In the genomic region with DNA sequence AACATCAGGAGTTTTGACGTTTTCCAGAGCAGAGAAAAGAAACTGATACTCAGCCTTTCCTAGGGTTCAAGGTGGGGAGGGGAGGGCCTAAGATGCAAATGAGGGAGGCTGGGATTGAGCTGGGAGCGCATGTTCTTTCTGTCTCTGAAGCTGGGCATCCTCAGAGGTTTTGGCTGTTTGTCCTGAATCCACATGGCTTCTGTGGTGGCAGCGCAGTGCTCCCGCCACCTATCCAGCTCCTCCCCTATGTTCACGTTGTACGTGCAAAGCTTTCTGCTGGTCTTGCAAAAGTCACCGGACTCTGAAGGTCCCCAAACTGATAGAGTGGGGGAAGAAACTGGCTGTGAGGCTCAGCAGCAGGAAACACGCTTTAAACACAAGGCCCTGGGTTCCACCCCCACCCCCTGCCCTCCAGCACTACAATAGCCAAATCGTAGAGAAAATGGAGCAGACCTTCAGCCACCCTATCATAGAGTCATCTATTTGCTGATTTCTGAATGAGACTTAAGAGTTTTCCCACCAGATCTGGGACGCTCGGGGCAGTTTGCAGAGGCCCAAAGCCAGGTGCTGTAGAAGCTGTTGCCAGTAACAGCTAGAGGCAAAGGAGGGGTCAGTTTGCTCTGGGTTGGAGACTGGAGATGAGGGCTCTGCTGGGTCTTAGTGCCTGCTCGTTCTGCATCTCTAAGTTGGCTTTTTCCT, we compare ENCODE assay signal across 8 mouse cellular contexts. TPM values are rescaled to one million over a fixed set of nuclear protein-coding genes. Genes with fewer than 3 reads are reported as not detected.
DNase-seq lines count a peak whose midpoint lies in the region; ATAC-seq and TF ChIP-seq lines count a peak whose summit lies in the region.

No protein-coding gene starts in this region.

- peak overlapping the region; percentile 67 for H3K4me2 ChIP-seq in intestine, postnatal 0 days (replicated peaks; ENCODE audit: low read depth)
- peak overlapping the region; percentile 51 for H3K4me2 ChIP-seq in limb, embryonic 14.5 days (replicated peaks; ENCODE audit: low read depth, low read length, severe bottlenecking)
- H3K4me2 ChIP-seq in midbrain, embryonic 12.5 days (replicated peaks) = peak overlapping the region; percentile 52

- WGBS in intestine, postnatal 0 days = 5% methylated on average over 12 of the region's 12 CpGs
- WGBS in limb, embryonic 14.5 days = 1% methylated on average over 12 of the region's 12 CpGs
- under 1% methylated on average over 12 of the region's 12 CpGs for WGBS in midbrain, embryonic 12.5 days

- peak overlapping the region; percentile 65 for H3K4me3 ChIP-seq in gastrocnemius, adult 2 months
- peak overlapping the region; percentile 21; the same call in 1 of the 2 replicates for H3K4me3 ChIP-seq in intestine, postnatal 0 days (ENCODE audit: low read depth, low read length)
- H3K4me3 ChIP-seq in limb, embryonic 14.5 days (replicated peaks; ENCODE audit: low read length) = peak overlapping the region; percentile 23
- peak overlapping the region; percentile 31 for H3K4me3 ChIP-seq in midbrain, embryonic 12.5 days

- DNase-seq in gastrocnemius, adult 2 months = peak; percentile 52
- no peak for DNase-seq in gastrocnemius, adult 18-20 months (ENCODE audit: low spot score)
- DNase-seq in cerebellum, postnatal 10 days = peak; percentile 77 to 79
- peak; percentile 43 for DNase-seq in gastrocnemius, postnatal 25 days
- peak; percentile 86 for DNase-seq in limb, embryonic 14.5 days (ENCODE audit: low spot score)
- DNase-seq in thymus, postnatal 14 days = peak; percentile 19

- no peaks in the 10 kb centered on the region for H3K9me3 ChIP-seq in intestine, postnatal 0 days (ENCODE audit: control insufficient read depth)
- no peaks in the 10 kb centered on the region for H3K9me3 ChIP-seq in limb, embryonic 14.5 days (ENCODE audit: control insufficient read depth, low read length)
- no peaks in the 10 kb centered on the region for H3K9me3 ChIP-seq in midbrain, embryonic 12.5 days

- no peak for TF ChIP-seq POLR2A in limb, embryonic 14.5 days (IDR thresholded peaks at IDR 0.05; ENCODE audit: borderline replicate concordance, extremely low read depth, insufficient read depth, insufficient read length)

- no peaks in the 10 kb centered on the region for H3K27me3 ChIP-seq in intestine, postnatal 0 days (replicated peaks; ENCODE audit: control insufficient read depth, insufficient read depth, low read length)
- H3K27me3 ChIP-seq in limb, embryonic 14.5 days (ENCODE audit: control insufficient read depth, insufficient read depth, low read length) = no peaks in the 10 kb centered on the region
- H3K27me3 ChIP-seq in midbrain, embryonic 12.5 days = no peaks in the 10 kb centered on the region

- H3K27ac ChIP-seq in gastrocnemius, adult 2 months = peak overlapping the region; percentile 66
- peak overlapping the region; percentile 58; the same call in 1 of the 2 replicates for H3K27ac ChIP-seq in intestine, postnatal 0 days (ENCODE audit: low read depth, low read length)
- peak overlapping the region; percentile 68 for H3K27ac ChIP-seq in limb, embryonic 14.5 days (replicated peaks; ENCODE audit: low read depth, low read length)
- H3K27ac ChIP-seq in midbrain, embryonic 12.5 days (replicated peaks) = peak overlapping the region; percentile 43

- no peaks in the 10 kb centered on the region for H3K36me3 ChIP-seq in intestine, postnatal 0 days (ENCODE audit: control insufficient read depth, insufficient read depth)
- H3K36me3 ChIP-seq in limb, embryonic 14.5 days (ENCODE audit: control insufficient read depth, insufficient read depth, low read length) = no peaks in the 10 kb centered on the region
- no peaks in the 10 kb centered on the region for H3K36me3 ChIP-seq in midbrain, embryonic 12.5 days

- peaks cover 13% of the 10 kb centered on the region; the same call in 1 of the 2 replicates for H3K4me1 ChIP-seq in intestine, postnatal 0 days (replicated peaks; ENCODE audit: control insufficient read depth, insufficient read depth, low read length)
- peaks cover 38% of the 10 kb centered on the region for H3K4me1 ChIP-seq in limb, embryonic 14.5 days (ENCODE audit: control insufficient read depth, insufficient read depth, low read length)
- peaks cover 14% of the 10 kb centered on the region for H3K4me1 ChIP-seq in midbrain, embryonic 12.5 days

- intact Hi-C loops in gastrocnemius, adult 2 months (cut with DNase I) = no loop called here

- no peak overlapping the region for H3K9ac ChIP-seq in intestine, postnatal 0 days (ENCODE audit: low read depth, low read length)
- H3K9ac ChIP-seq in limb, embryonic 14.5 days (ENCODE audit: low read depth, low read length, severe bottlenecking) = peak overlapping the region; percentile 31; the same call in 1 of the 2 replicates
- peak overlapping the region; percentile 50 for H3K9ac ChIP-seq in midbrain, embryonic 12.5 days (replicated peaks)

- 0 out of 2 replicates have a peak, but pooled peaks have one; percentile 45 for ATAC-seq in intestine, postnatal 0 days
- peak; percentile 85 for ATAC-seq in limb, embryonic 14.5 days (ENCODE audit: low FRiP score, low read depth)
- ATAC-seq in midbrain, embryonic 12.5 days (ENCODE audit: low FRiP score, low read depth) = peak; percentile 77

- TF ChIP-seq CTCF in gastrocnemius, adult 2 months (IDR thresholded peaks at IDR 0.05) = no peak
- TF ChIP-seq CTCF in intestine, postnatal 0 days (IDR thresholded peaks at IDR 0.05; ENCODE audit: low read depth) = no peak

RNA-seq across cellular contexts. Expression of a gene that starts 42.0 kb away (rescaled TPM):
- under 1 TPM in 1 of 2 experiments, not detected in 1; 0.64 TPM for total RNA-seq in gastrocnemius, adult 2 months (2021)
- under 1 TPM in 1 of 2 experiments, not detected in 1; 0.45 TPM for total RNA-seq in gastrocnemius, adult 18-20 months (2021)
- total RNA-seq in gastrocnemius, postnatal 25 days (2021) = under 1 TPM; 0.64 to 0.94 TPM
- polyA plus RNA-seq in intestine, postnatal 0 days (2015; fragmentation: Nextera tagmentation; extraction: Ambion mirVana) = 7.5 and 7.7 TPM in 2 replicates
- 12.7 and 14.7 TPM in 2 replicates for polyA plus RNA-seq in limb, embryonic 14.5 days (2012; rRNA removed)
- polyA plus RNA-seq in limb, embryonic 14.5 days (2014; fragmentation: Nextera tagmentation; extraction: Ambion mirVana) = 14.3 and 14.4 TPM in 2 replicates
- polyA plus RNA-seq in midbrain, embryonic 12.5 days (2016; fragmentation: Nextera tagmentation; extraction: Ambion mirVana) = 52.7 and 56.6 TPM in 2 replicates
